Mouse (Mus musculus) neural tube, embryonic 14.5 days (tissue): ENCODE results near the gene Dmrta2. TPM values are rescaled to one million over a fixed set of nuclear protein-coding genes. Genes with fewer than 3 reads are reported as not detected.

Experiments
- ATAC-seq: fragments of 200-750 bp; cut with Nextera tagmentation; 2 replicates; pipeline ENCODE4 v1.8.0; 2017; ENCODE audit warnings: low read depth, mild to moderate bottlenecking, moderate TSS enrichment, moderate library complexity
- H3K27ac ChIP-seq: fragments of 300-500 bp; sonication (generic); 2 replicates; pipeline ENCODE4 v1.5.1; 2014; ENCODE audit warnings: low read depth, mild to moderate bottlenecking, control low read depth, low read length, moderate library complexity, mixed read lengths
- H3K27me3 ChIP-seq: fragments of 300-500 bp; sonication (generic); 2 replicates; pipeline ENCODE4 v1.6.1; 2014; ENCODE audit warnings: low read length; ENCODE audit not compliant: control insufficient read depth, insufficient read depth
- H3K36me3 ChIP-seq: fragments of 300-500 bp; sonication (generic); 2 replicates; pipeline ENCODE4 v1.6.1; 2014; ENCODE audit warnings: low read length, mixed read lengths; ENCODE audit not compliant: control insufficient read depth, insufficient read depth
- H3K4me1 ChIP-seq: fragments of 300-500 bp; sonication (generic); 2 replicates; pipeline ENCODE4 v1.6.1; 2014; ENCODE audit warnings: low read length; ENCODE audit not compliant: control insufficient read depth, insufficient read depth
- H3K4me2 ChIP-seq: fragments of 300-500 bp; sonication (generic); 2 replicates; pipeline ENCODE4 v1.6.1; 2014; ENCODE audit warnings: mild to moderate bottlenecking, low read depth, low read length, control low read depth
- H3K4me3 ChIP-seq: fragments of 300-500 bp; sonication (generic); 2 replicates; pipeline ENCODE4 v1.5.1; 2014; ENCODE audit warnings: low read depth, low read length, control low read depth, mixed read lengths
- H3K9ac ChIP-seq: fragments of 300-500 bp; sonication (generic); replicated peaks from 2 replicates; pipeline ENCODE4 v1.6.1; 2014; ENCODE audit warnings: low read depth, mild to moderate bottlenecking, control low read depth, low read length, mixed read lengths
- H3K9me3 ChIP-seq: fragments of 300-500 bp; sonication (generic); 2 replicates; pipeline ENCODE4 v1.6.1; 2016; ENCODE audit warnings: low read length; ENCODE audit not compliant: control insufficient read depth
- WGBS: fragments of 180-500 bp; shearing (Covaris S2); extraction: QIAGEN DNeasy Blood & Tissue Kit; methylation state at CpG from one replicate; pipeline ENCODE4 v1.1.7; 2014; 5-methylcytosine and 5-hydroxymethylcytosine counted together
- polyA plus RNA-seq: library from polyadenylated mRNA; unstranded; fragments of >200 nt; fragmentation: Nextera tagmentation; extraction: Ambion mirVana; gene quantifications from 2 replicates; pipeline ENCODE4 v1.2.1, GENCODE M21; 2014

Gene Dmrta2
- polyA plus RNA-seq, 1 experiment from 2014 or later = 0.09 TPM

- Histone ChIP-seq H3K9me3 (no peaks in the 10 kb centered on the region), H3K27me3 (peaks cover 73% of the 10 kb centered on the region), H3K4me2 (no peak overlapping the region), H3K9ac (no peak overlapping the region), H3K27ac (no peak overlapping the region), H3K4me1 (peaks cover under 1% of the 10 kb centered on the region), H3K36me3 (no peaks in the 10 kb centered on the region), H3K4me3 (no peak overlapping the region)
- no peak for ATAC-seq
- WGBS = under 1% methylated on average over 49 of the region's 49 CpGs
Observed at GRCm38 (mm10) chr4:109983281-109984001, 5.6 kb downstream of the Dmrta2 start.

DNA sequence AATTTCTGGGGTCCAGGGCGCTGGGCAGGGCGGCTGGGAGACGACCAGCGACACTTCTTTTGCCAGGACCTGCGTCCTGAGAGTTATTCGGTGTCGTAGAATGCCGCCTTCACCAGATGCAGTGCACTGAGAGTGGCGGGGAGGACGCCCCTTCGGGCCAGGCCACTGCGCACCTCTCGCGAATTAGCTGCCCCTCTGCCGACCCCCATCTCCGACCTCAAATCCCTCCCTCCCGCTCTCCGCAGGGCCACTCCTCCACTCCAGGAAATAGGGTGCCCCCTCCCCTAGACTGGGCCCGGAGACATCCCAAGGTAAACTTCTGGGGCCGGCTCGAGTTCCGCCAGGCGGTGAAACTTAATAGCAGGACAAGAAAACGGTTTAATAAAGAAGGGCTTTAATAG is 6.2 kb downstream of the Dmrta2 start:
- Histone ChIP-seq H3K27ac (no peak overlapping the region), H3K4me1 (no peaks in the 10 kb centered on the region), H3K4me2 (no peak overlapping the region), H3K9ac (no peak overlapping the region), H3K36me3 (no peaks in the 10 kb centered on the region), H3K4me3 (no peak overlapping the region), H3K9me3 (no peaks in the 10 kb centered on the region), H3K27me3 (peaks cover 73% of the 10 kb centered on the region)
- no peak for ATAC-seq
- under 1% methylated on average over 24 of the region's 24 CpGs for WGBS

GRCm38 (mm10) chr4:109984496-109985423 is 6.9 kb downstream of the Dmrta2 start:
- Histone ChIP-seq H3K4me1 (no peaks in the 10 kb centered on the region), H3K4me3 (no peak overlapping the region), H3K9ac (no peak overlapping the region), H3K27me3 (peaks cover 74% of the 10 kb centered on the region), H3K36me3 (no peaks in the 10 kb centered on the region), H3K27ac (no peak overlapping the region), H3K4me2 (no peak overlapping the region), H3K9me3 (no peaks in the 10 kb centered on the region)
- 1% methylated on average over 37 of the region's 38 CpGs for WGBS
- ATAC-seq = no peak

- Histone ChIP-seq H3K9ac (no peak overlapping the region), H3K27me3 (peaks cover 73% of the 10 kb centered on the region), H3K9me3 (no peaks in the 10 kb centered on the region), H3K4me2 (no peak overlapping the region), H3K27ac (no peak overlapping the region), H3K4me3 (no peak overlapping the region), H3K36me3 (no peaks in the 10 kb centered on the region), H3K4me1 (no peaks in the 10 kb centered on the region)
- ATAC-seq = no peak
- WGBS = 3% methylated on average over 16 of the region's 16 CpGs
Observed at GRCm38 (mm10) chr4:109985424-109986172, 7.7 kb downstream of the Dmrta2 start.

DNA sequence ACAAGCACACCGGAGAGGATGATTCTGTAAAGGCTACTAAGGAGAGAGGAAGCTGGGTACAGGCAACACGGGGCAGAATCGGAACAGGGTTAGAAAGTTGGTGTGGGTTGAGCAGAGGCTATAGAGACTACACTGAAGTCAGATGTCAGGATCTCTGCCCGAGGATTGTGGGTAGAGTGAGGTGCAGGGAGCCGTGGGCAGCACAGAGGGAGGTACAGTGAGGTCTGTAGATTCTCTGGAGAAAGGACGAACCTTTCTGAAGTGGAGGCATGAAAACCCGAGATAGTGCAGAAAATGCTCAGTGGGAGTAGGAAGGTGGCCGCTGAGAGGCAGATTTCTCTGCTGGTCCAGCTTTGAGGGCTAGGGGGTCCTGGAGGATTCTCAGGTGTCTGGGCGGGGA is 8.4 kb downstream of the Dmrta2 start:
- no peak overlapping the region for H3K4me2 ChIP-seq
- H3K9ac ChIP-seq = no peak overlapping the region
- no peaks in the 10 kb centered on the region for H3K9me3 ChIP-seq
- no peaks in the 10 kb centered on the region for H3K36me3 ChIP-seq
- no peak for ATAC-seq
- no peak overlapping the region for H3K4me3 ChIP-seq
- 2% methylated on average over 9 of the region's 9 CpGs for WGBS
- no peaks in the 10 kb centered on the region for H3K4me1 ChIP-seq
- no peak overlapping the region for H3K27ac ChIP-seq
- peaks cover 72% of the 10 kb centered on the region for H3K27me3 ChIP-seq

- WGBS = 3% methylated on average over 13 of the region's 13 CpGs
- Histone ChIP-seq H3K9me3 (no peaks in the 10 kb centered on the region), H3K4me1 (no peaks in the 10 kb centered on the region), H3K9ac (no peak overlapping the region), H3K4me2 (no peak overlapping the region), H3K36me3 (no peaks in the 10 kb centered on the region), H3K27me3 (peaks cover 68% of the 10 kb centered on the region), H3K4me3 (no peak overlapping the region), H3K27ac (no peak overlapping the region)
- ATAC-seq = no peak
Observed at GRCm38 (mm10) chr4:109986748-109987355, 9.0 kb downstream of the Dmrta2 start.

DNA sequence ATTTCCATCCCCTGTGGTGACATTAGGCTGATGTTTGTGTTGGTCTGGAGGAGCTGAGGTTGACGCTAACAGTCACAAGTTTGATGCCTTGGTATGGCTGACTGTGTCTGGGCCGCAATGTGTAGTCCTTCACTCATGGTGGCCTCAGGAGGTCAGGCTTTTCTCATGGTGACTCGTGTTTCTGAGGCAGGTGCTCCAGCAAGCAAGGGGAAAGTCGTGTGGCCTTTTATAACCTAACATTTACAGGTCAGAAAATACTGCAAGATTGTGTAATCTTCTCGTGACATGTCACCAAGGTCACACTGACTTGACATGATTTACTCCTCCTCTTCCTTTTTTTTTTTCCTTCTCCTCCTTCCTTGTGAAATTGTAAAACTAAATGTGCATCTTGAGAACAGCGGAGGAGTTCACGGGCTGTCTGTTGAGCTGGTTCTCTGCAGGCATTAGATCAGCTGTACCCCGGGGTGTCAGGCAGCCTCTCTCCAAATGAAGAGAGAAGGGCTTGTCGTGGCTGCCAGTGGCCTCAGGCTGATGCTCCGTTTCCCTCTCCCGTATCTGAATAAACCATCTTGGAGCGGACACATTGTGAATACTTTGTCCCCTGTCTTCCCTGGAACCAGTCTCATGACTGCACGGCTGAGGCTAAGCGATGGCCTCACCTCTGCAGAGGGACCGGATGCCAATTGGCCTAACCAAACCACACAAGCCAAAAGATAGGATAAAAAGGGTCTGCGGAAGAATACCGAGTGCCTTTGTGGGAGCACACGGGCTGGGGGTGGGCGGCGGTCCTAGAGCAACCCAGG is 9.9 kb downstream of the Dmrta2 start:
- Histone ChIP-seq H3K27me3 (peaks cover 61% of the 10 kb centered on the region), H3K36me3 (no peaks in the 10 kb centered on the region), H3K9me3 (no peaks in the 10 kb centered on the region), H3K4me2 (no peak overlapping the region), H3K4me3 (no peak overlapping the region), H3K9ac (no peak overlapping the region), H3K4me1 (no peaks in the 10 kb centered on the region), H3K27ac (no peak overlapping the region)
- ATAC-seq = no peak
- WGBS = under 1% methylated on average over 19 of the region's 20 CpGs

DNA sequence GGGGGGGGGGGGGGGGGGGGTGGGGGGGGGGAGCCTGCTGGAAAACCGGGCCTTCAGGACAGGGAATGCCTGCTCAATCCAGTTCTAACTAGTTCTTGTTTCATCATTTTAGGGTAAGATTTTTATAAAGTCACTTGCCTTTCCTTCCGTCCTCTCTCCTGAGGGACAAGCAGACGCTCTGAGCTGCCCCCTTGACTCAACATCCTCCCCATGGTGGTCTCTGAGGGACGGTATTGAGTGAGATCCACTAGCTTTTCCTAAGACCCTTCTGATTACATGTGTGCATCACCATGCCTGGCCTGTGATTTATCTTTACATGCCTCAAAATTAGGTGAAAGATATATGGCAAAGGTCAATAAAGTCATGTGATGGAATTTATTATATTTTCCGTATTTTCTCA is 10.6 kb downstream of the Dmrta2 start:
- no peak overlapping the region for H3K9ac ChIP-seq
- H3K4me3 ChIP-seq = no peak overlapping the region
- H3K27ac ChIP-seq = no peak overlapping the region
- no peaks in the 10 kb centered on the region for H3K36me3 ChIP-seq
- H3K27me3 ChIP-seq = peaks cover 61% of the 10 kb centered on the region
- ATAC-seq = no peak
- no peak overlapping the region for H3K4me2 ChIP-seq
- H3K4me1 ChIP-seq = no peaks in the 10 kb centered on the region
- H3K9me3 ChIP-seq = no peaks in the 10 kb centered on the region
- WGBS = 7% methylated on average over 5 of the region's 5 CpGs
